Mouse (Mus musculus): ENCODE measurements around the gene Zg16. TPM values are rescaled to one million over a fixed set of nuclear protein-coding genes. Genes with fewer than 3 reads are reported as not detected.

Zg16 gene
- polyA plus RNA-seq, 1 experiment from 2014 or later = 0.30 TPM

DNA sequence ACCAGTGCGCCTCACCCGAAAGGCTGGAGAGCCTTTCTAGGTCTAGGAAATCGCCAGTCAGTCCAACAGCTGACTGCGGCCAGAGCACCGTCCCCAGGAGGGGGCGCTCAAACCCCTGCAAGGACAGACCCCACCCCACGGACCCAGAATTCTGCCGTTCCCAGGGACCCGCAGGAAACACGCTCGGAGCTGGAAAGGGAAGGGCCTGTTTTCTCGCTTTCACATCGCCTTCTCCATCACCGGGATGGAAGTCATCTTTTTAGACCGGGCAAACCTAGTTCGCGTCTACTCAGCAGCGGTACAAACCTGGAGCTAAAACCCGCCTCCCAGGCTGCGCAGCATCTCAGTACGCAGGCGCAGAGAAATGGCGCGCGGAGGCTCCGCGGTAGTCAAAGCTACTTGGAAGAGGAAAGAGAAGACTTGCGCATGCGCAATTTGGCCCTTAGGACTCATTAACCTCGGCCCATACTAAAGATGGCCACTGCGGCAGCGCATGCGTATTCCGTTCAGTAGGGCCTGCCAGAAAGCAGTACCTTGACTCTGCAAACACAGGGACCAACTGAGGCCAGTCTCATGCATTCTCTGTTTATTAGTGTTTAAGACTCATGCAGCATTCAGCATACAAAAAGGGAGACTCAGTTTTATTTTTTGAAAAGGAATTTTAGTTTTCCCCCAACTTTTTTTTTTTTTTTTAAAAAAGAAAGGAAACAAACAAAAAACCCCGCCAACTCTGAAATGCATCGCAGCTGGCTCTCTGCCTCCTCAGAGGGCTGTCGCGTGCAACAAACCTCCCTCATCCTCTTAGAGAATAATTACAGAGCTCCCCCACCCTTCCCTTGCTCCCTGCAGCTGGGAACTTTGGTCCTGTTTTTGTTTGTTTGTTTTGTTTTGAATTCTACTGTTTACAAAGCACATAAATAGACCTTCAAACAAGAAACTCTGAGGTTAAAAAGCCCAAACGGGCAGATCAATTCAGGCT lies 69.9 kb downstream of the Zg16 start, which contains the start of gene Pagr1a:
TSS of gene Pagr1a (minus strand) at position 382 of the 979 bp plus-strand sequence.
- ATAC-seq (replicated peaks; ENCODE audit: low FRiP score, low TSS enrichment, low read depth) (peak; percentile 73), DNase-seq (ENCODE audit: low spot score) (peak; percentile 99)
- Histone ChIP-seq H3K27ac (ENCODE audit: low read depth) (peak within 1 kb of the TSS; percentile 87), H3K36me3 (ENCODE audit: control insufficient read depth, insufficient read depth, low read length) (peaks cover 31% of the 10 kb centered on the region), H3K9me3 (ENCODE audit: control insufficient read depth, low read length) (no peaks in the 10 kb centered on the region), H3K4me2 (ENCODE audit: low read length) (peak within 1 kb of the TSS; percentile 88), H3K9ac (ENCODE audit: low read length) (peak within 1 kb of the TSS; percentile 73), H3K4me1 (replicated peaks; ENCODE audit: control insufficient read depth, insufficient read depth, low read length) (peaks cover 47% of the 10 kb centered on the region), H3K27me3 (replicated peaks; ENCODE audit: control insufficient read depth, insufficient read depth, low read length) (no peaks in the 10 kb centered on the region), H3K4me3 (ENCODE audit: low read depth, low read length) (peak within 1 kb of the TSS; percentile 72)
- WGBS = 3% methylated on average over 39 of the region's 39 CpGs

DNA sequence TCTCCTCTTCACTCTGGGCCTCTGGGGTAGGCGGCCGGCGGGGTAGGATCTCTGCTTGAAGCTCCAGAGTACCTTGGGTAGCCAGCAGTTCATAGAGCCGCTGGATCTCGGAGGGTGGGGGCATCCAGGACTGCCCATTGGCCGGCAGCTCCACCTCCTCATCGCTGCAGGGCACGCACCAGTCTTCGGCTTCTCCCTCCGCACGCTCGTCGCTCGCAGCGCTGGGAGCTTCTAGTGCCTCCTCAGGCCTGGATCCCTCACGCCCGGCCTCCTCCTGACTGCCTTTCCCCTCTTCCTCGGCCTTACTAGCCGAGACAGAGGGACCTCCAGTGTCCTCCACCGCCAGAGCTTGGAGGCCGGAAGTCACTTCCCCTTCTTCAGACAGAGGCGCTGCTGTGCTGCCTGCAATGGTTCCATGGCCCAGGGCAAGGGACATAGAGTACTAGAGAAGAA lies 70.6 kb downstream of the Zg16 start:
- under 1% methylated on average over 22 of the region's 22 CpGs for WGBS
- peak overlapping the region; percentile 88 for H3K4me2 ChIP-seq (ENCODE audit: low read length)
- DNase-seq (ENCODE audit: low spot score) (no peak), ATAC-seq (replicated peaks; ENCODE audit: low FRiP score, low TSS enrichment, low read depth) (peak; percentile 33)
- H3K27ac ChIP-seq (ENCODE audit: low read depth) = peak overlapping the region; percentile 87
- H3K4me3 ChIP-seq (ENCODE audit: low read depth, low read length) = peak overlapping the region; percentile 72
- H3K27me3 ChIP-seq (replicated peaks; ENCODE audit: control insufficient read depth, insufficient read depth, low read length) = no peaks in the 10 kb centered on the region
- H3K36me3 ChIP-seq (ENCODE audit: control insufficient read depth, insufficient read depth, low read length) = peaks cover 25% of the 10 kb centered on the region
- H3K9ac ChIP-seq (ENCODE audit: low read length) = peak overlapping the region; percentile 73
- no peaks in the 10 kb centered on the region for H3K9me3 ChIP-seq (ENCODE audit: control insufficient read depth, low read length)
- H3K4me1 ChIP-seq (replicated peaks; ENCODE audit: control insufficient read depth, insufficient read depth, low read length) = peaks cover 40% of the 10 kb centered on the region

DNA sequence TGATC lies 70.8 kb downstream of the Zg16 start, which contains the start of gene Pagr1b:
TSS of gene Pagr1b (minus strand) at position 4 of the 5 bp plus-strand sequence.
- H3K27ac ChIP-seq (ENCODE audit: low read depth) = peak within 1 kb of the TSS; percentile 87
- H3K4me1 ChIP-seq (replicated peaks; ENCODE audit: control insufficient read depth, insufficient read depth, low read length) = peaks cover 37% of the 10 kb centered on the region
- H3K36me3 ChIP-seq (ENCODE audit: control insufficient read depth, insufficient read depth, low read length) = peaks cover 25% of the 10 kb centered on the region
- H3K9me3 ChIP-seq (ENCODE audit: control insufficient read depth, low read length) = no peaks in the 10 kb centered on the region
- peak within 1 kb of the TSS; percentile 72 for H3K4me3 ChIP-seq (ENCODE audit: low read depth, low read length)
- H3K27me3 ChIP-seq (replicated peaks; ENCODE audit: control insufficient read depth, insufficient read depth, low read length) = no peaks in the 10 kb centered on the region
- peak within 1 kb of the TSS; percentile 88 for H3K4me2 ChIP-seq (ENCODE audit: low read length)
- ATAC-seq (replicated peaks; ENCODE audit: low FRiP score, low TSS enrichment, low read depth) (no peak), DNase-seq (ENCODE audit: low spot score) (no peak)
- peak within 1 kb of the TSS; percentile 73 for H3K9ac ChIP-seq (ENCODE audit: low read length)

DNA sequence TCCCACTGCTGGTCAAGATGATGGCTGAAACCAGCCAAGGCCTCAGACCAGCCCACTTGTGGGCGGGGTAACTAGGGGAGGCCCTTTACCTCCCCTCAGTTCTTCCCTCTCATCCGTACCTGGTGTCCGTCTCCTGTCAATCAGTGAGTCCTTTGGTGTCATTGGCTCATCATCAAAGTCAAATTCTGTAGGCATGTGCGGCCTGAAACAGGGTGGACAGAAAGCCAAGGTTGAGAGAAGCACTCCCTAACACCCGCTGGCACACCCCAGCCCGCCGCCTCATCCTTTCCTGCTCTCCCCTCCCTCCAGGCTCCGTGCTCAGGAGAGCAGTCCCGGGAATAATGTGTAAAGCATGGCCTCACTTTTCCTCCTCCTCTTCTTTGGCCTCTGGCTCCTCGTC lies 71.0 kb downstream of the Zg16 start:
- Histone ChIP-seq H3K36me3 (ENCODE audit: control insufficient read depth, insufficient read depth, low read length) (peaks cover 25% of the 10 kb centered on the region), H3K4me2 (ENCODE audit: low read length) (peak overlapping the region; percentile 88), H3K27ac (ENCODE audit: low read depth) (peak overlapping the region; percentile 87), H3K4me3 (ENCODE audit: low read depth, low read length) (peak overlapping the region; percentile 72), H3K27me3 (replicated peaks; ENCODE audit: control insufficient read depth, insufficient read depth, low read length) (no peaks in the 10 kb centered on the region), H3K4me1 (replicated peaks; ENCODE audit: control insufficient read depth, insufficient read depth, low read length) (peaks cover 36% of the 10 kb centered on the region), H3K9ac (ENCODE audit: low read length) (peak overlapping the region; percentile 73), H3K9me3 (ENCODE audit: control insufficient read depth, low read length) (no peaks in the 10 kb centered on the region)
- no peak for DNase-seq (ENCODE audit: low spot score)
- ATAC-seq (replicated peaks; ENCODE audit: low FRiP score, low TSS enrichment, low read depth) = peak; percentile 12; the same call in 1 of the 2 replicates
- WGBS = under 1% methylated on average over 10 of the region's 10 CpGs

DNA sequence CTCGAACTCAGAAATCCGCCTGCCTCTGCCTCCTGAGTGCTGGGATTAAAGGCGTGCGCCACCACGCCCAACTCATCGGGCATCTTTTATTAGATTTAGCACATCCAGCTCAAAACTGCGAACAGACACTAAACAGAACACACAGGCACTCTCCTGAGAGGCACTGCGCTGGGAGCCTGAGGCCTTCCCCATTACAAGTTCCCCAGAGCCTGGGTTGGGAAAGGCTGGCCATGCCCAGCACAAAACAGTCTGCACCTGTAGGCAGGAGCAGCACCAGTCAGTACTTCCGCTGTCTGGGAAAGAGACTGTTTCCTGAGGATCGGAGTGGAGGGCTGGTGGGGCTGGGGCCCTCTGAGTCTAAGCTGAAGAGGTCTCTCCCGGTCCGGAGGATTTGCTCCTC lies 72.1 kb downstream of the Zg16 start:
- Histone ChIP-seq H3K4me1 (replicated peaks; ENCODE audit: control insufficient read depth, insufficient read depth, low read length) (peaks cover 32% of the 10 kb centered on the region), H3K9ac (ENCODE audit: low read length) (no peak overlapping the region), H3K4me2 (ENCODE audit: low read length) (peak overlapping the region; percentile 60; the same call in 1 of the 2 replicates), H3K36me3 (ENCODE audit: control insufficient read depth, insufficient read depth, low read length) (peaks cover 25% of the 10 kb centered on the region), H3K27ac (ENCODE audit: low read depth) (no peak overlapping the region), H3K27me3 (replicated peaks; ENCODE audit: control insufficient read depth, insufficient read depth, low read length) (no peaks in the 10 kb centered on the region), H3K9me3 (ENCODE audit: control insufficient read depth, low read length) (no peaks in the 10 kb centered on the region), H3K4me3 (ENCODE audit: low read depth, low read length) (no peak overlapping the region)
- no peak for ATAC-seq (replicated peaks; ENCODE audit: low FRiP score, low TSS enrichment, low read depth)
- no peak for DNase-seq (ENCODE audit: low spot score)
- WGBS = 90% methylated on average over 12 of the region's 12 CpGs

DNA sequence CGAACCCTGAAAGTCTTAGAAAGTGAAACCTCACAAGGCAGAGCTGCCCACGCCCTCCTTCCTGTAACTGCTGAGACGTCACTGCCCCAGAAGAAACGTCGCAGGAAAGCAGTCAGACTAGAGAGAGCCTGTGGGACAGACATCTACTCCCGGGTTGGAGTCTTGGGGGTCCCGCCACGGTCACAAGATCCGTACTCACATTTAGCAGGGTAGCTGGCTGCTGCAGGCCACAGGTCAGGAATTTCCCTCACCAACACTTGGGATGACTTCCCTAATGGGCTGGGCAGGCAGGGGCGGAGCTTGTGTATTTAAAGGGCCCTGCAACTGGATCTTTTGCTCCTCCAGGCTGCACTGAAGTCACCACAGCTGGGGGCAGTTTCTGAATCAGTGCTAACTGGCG lies 72.8 kb downstream of the Zg16 start, which contains the start of gene Mvp:
TSS of gene Mvp (minus strand) at position 302 of the 400 bp plus-strand sequence.
- Histone ChIP-seq H3K27me3 (replicated peaks; ENCODE audit: control insufficient read depth, insufficient read depth, low read length) (no peaks in the 10 kb centered on the region), H3K9me3 (ENCODE audit: control insufficient read depth, low read length) (no peaks in the 10 kb centered on the region), H3K27ac (ENCODE audit: low read depth) (0 out of 2 replicates have a peak within 1 kb of the TSS, but pooled peaks have one; percentile 35), H3K4me1 (replicated peaks; ENCODE audit: control insufficient read depth, insufficient read depth, low read length) (peaks cover 29% of the 10 kb centered on the region), H3K4me3 (ENCODE audit: low read depth, low read length) (peak within 1 kb of the TSS; percentile 32), H3K9ac (ENCODE audit: low read length) (peak within 1 kb of the TSS; percentile 8), H3K36me3 (ENCODE audit: control insufficient read depth, insufficient read depth, low read length) (peaks cover 25% of the 10 kb centered on the region), H3K4me2 (ENCODE audit: low read length) (peak within 1 kb of the TSS; percentile 88)
- ATAC-seq (replicated peaks; ENCODE audit: low FRiP score, low TSS enrichment, low read depth) (no peak), DNase-seq (ENCODE audit: low spot score) (peak; percentile 69)
- WGBS = 27% methylated on average over 11 of the region's 11 CpGs

DNA sequence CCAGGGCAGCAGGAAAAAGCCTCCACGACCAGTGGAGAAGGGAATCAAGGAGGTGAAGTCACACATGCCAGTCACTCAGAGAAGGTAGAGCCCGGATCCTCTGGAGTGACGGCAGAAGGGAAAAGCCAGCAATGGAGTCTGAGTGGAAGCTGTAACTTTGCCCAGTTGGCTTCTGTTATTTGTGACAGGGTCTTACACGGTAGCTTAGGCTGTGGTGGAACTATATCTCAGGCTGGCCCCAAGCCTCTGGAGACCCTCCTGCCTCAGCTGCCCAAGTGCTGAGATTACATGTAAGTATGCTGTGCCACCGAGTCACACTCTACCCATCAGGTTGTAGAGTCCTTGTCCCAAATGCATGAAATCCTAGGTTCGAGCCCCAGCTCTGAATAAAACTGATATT lies 73.7 kb downstream of the Zg16 start:
- WGBS = 97% methylated on average over 6 of the region's 6 CpGs
- DNase-seq (ENCODE audit: low spot score) (no peak), ATAC-seq (replicated peaks; ENCODE audit: low FRiP score, low TSS enrichment, low read depth) (no peak)
- H3K36me3 ChIP-seq (ENCODE audit: control insufficient read depth, insufficient read depth, low read length) = peaks cover 25% of the 10 kb centered on the region
- H3K4me2 ChIP-seq (ENCODE audit: low read length) = no peak overlapping the region
- H3K4me3 ChIP-seq (ENCODE audit: low read depth, low read length) = no peak overlapping the region
- no peak overlapping the region for H3K9ac ChIP-seq (ENCODE audit: low read length)
- no peaks in the 10 kb centered on the region for H3K9me3 ChIP-seq (ENCODE audit: control insufficient read depth, low read length)
- H3K27me3 ChIP-seq (replicated peaks; ENCODE audit: control insufficient read depth, insufficient read depth, low read length) = no peaks in the 10 kb centered on the region
- H3K4me1 ChIP-seq (replicated peaks; ENCODE audit: control insufficient read depth, insufficient read depth, low read length) = peaks cover 34% of the 10 kb centered on the region
- H3K27ac ChIP-seq (ENCODE audit: low read depth) = no peak overlapping the region

DNA sequence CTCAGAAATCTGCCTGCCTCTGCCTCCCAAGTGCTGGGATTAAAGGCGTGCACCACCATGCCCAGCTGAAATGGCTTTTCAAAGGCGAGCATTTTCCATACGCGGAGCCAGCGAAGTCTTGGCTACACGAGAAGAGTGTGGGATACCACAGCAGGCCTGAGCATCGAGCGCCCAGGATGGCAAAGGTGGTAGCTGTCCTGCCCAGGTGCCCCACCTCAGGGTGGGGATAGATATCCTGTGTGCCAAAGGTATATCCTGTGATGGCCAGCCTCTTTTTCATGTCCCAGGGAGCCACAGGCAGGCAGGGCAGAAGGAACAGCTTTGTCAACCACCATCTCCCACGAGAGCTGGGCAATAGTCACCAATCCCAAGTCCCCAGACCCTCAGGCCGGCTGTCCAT lies 74.3 kb downstream of the Zg16 start:
- 94% methylated on average over 10 of the region's 10 CpGs for WGBS
- Histone ChIP-seq H3K9me3 (ENCODE audit: control insufficient read depth, low read length) (no peaks in the 10 kb centered on the region), H3K9ac (ENCODE audit: low read length) (no peak overlapping the region), H3K4me2 (ENCODE audit: low read length) (no peak overlapping the region), H3K36me3 (ENCODE audit: control insufficient read depth, insufficient read depth, low read length) (peaks cover 25% of the 10 kb centered on the region), H3K4me3 (ENCODE audit: low read depth, low read length) (no peak overlapping the region), H3K27ac (ENCODE audit: low read depth) (no peak overlapping the region), H3K27me3 (replicated peaks; ENCODE audit: control insufficient read depth, insufficient read depth, low read length) (no peaks in the 10 kb centered on the region), H3K4me1 (replicated peaks; ENCODE audit: control insufficient read depth, insufficient read depth, low read length) (peaks cover 34% of the 10 kb centered on the region)
- ATAC-seq (replicated peaks; ENCODE audit: low FRiP score, low TSS enrichment, low read depth) (no peak), DNase-seq (ENCODE audit: low spot score) (no peak)

DNA sequence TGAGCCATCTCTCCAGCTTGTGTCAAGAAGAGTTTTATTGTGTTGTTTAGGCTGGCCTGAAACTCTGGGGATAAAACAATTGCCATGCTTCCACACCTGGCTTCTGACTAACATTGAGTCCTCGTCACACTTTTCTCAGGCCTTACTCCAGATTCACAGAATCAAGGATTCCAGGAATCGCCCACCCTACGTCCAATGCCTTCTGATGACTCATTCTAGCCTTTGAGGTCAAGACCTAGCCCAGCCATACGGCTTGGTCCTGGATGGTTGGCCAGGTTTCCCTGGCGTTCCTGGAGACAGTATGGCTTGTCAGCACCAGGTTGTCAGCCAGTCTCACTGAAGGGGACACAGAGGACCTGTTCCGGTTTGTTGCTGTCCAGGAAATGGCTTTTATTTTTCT lies 74.8 kb downstream of the Zg16 start:
- H3K4me1 ChIP-seq (replicated peaks; ENCODE audit: control insufficient read depth, insufficient read depth, low read length) = peaks cover 32% of the 10 kb centered on the region

More for the DNA sequence above, 74.8 kb downstream of the Zg16 start:
- peaks cover 25% of the 10 kb centered on the region for H3K36me3 ChIP-seq (ENCODE audit: control insufficient read depth, insufficient read depth, low read length)
- H3K9me3 ChIP-seq (ENCODE audit: control insufficient read depth, low read length) = no peaks in the 10 kb centered on the region
- DNase-seq (ENCODE audit: low spot score) (no peak), ATAC-seq (replicated peaks; ENCODE audit: low FRiP score, low TSS enrichment, low read depth) (no peak)
- no peaks in the 10 kb centered on the region for H3K27me3 ChIP-seq (replicated peaks; ENCODE audit: control insufficient read depth, insufficient read depth, low read length)
- H3K4me2 ChIP-seq (ENCODE audit: low read length) = no peak overlapping the region
- 83% methylated on average over 6 of the region's 6 CpGs for WGBS
- H3K9ac ChIP-seq (ENCODE audit: low read length) = no peak overlapping the region
- no peak overlapping the region for H3K4me3 ChIP-seq (ENCODE audit: low read depth, low read length)
- no peak overlapping the region for H3K27ac ChIP-seq (ENCODE audit: low read depth)

Measured in intestine, embryonic 14.5 days (tissue).